Mouse (Mus musculus) embryonic facial prominence, embryonic 11.5 days (tissue): ENCODE results near the gene Shisa8. TPM values are rescaled to one million over a fixed set of nuclear protein-coding genes. Genes with fewer than 3 reads are reported as not detected.

Source experiments
- ATAC-seq: fragments of 200-750 bp; cut with Nextera tagmentation; replicated peaks from 2 replicates; pipeline ENCODE4 v1.8.0; 2017; ENCODE audit warnings: low read depth; ENCODE audit not compliant: insufficient number of reproducible peaks, low FRiP score, low TSS enrichment
- DNase-seq: peaks from one replicate; pipeline ENCODE4 v3.0.0-alpha.2; 2015; ENCODE audit warnings: low spot score
- H3K27ac ChIP-seq: fragments of 300-500 bp; sonication (generic); replicated peaks from 2 replicates; pipeline ENCODE4 v1.5.1; 2014; ENCODE audit warnings: mild to moderate bottlenecking, low read depth, low read length, control low read depth
- H3K27me3 ChIP-seq: fragments of 300-500 bp; sonication (generic); 2 replicates; pipeline ENCODE4 v1.6.1; 2014; ENCODE audit warnings: mild to moderate bottlenecking, low read length, moderate library complexity, mixed read lengths; ENCODE audit not compliant: control insufficient read depth, insufficient read depth
- H3K36me3 ChIP-seq: fragments of 300-500 bp; sonication (generic); replicated peaks from 2 replicates; pipeline ENCODE4 v1.6.1; 2014; ENCODE audit warnings: low read depth, mild to moderate bottlenecking, low read length, moderate library complexity, mixed read lengths; ENCODE audit not compliant: control insufficient read depth, insufficient read depth
- H3K4me1 ChIP-seq: fragments of 300-500 bp; sonication (generic); 2 replicates; pipeline ENCODE4 v1.6.1; 2014; ENCODE audit warnings: low read length, mixed read lengths; ENCODE audit not compliant: control insufficient read depth, insufficient read depth
- H3K4me2 ChIP-seq: fragments of 300-500 bp; sonication (generic); 2 replicates; pipeline ENCODE4 v1.6.1; 2014; ENCODE audit warnings: low read depth, mild to moderate bottlenecking, control low read depth, low read length, moderate library complexity
- H3K4me3 ChIP-seq: fragments of 300-500 bp; sonication (generic); 2 replicates; pipeline ENCODE4 v1.5.1; 2014; ENCODE audit warnings: low read depth, low read length, control low read depth
- H3K9ac ChIP-seq: fragments of 300-500 bp; sonication (generic); replicated peaks from 2 replicates; pipeline ENCODE4 v1.6.1; 2014; ENCODE audit warnings: mild to moderate bottlenecking, control low read depth, low read length
- H3K9me3 ChIP-seq: fragments of 300-500 bp; sonication (generic); replicated peaks from 2 replicates; pipeline ENCODE4 v1.6.1; 2016; ENCODE audit warnings: mild to moderate bottlenecking, low read length, inconsistent platforms, mixed read lengths; ENCODE audit not compliant: control insufficient read depth
- WGBS: fragments of 180-500 bp; shearing (Covaris S2); extraction: QIAGEN DNeasy Blood & Tissue Kit; methylation state at CpG from one replicate; pipeline ENCODE4 v1.1.7; 2014; 5-methylcytosine and 5-hydroxymethylcytosine counted together
- polyA plus RNA-seq: library from polyadenylated mRNA; unstranded; fragments of >200 nt; fragmentation: Nextera tagmentation; extraction: Ambion mirVana; gene quantifications from 2 replicates; pipeline ENCODE4 v1.2.1, GENCODE M21; 2014

Shisa8 gene
- polyA plus RNA-seq, 1 experiment from 2014 or later, result 0.18 TPM

- Histone ChIP-seq H3K4me3 (peak within 1 kb of the TSS; percentile 67), H3K4me2 (peak within 1 kb of the TSS; percentile 87), H3K36me3 (no peaks in the 10 kb centered on the region), H3K9me3 (no peaks in the 10 kb centered on the region), H3K9ac (peak within 1 kb of the TSS; percentile 77), H3K27me3 (no peaks in the 10 kb centered on the region), H3K4me1 (no peaks in the 10 kb centered on the region), H3K27ac (peak within 1 kb of the TSS; percentile 85)
- DNase-seq (peak; percentile 96), ATAC-seq (peak; percentile 96)
- under 1% methylated on average over 60 of the region's 65 CpGs for WGBS
Observed at GRCm38 (mm10) chr15:82244115-82244804, 31.6 kb upstream of the Shisa8 start, which contains the start of gene Cenpm. Cenpm (minus strand) TSS chr15:82244748.

GRCm38 (mm10) chr15:82243742-82244114, 31.1 kb upstream of the Shisa8 start:
- ATAC-seq, result no peak
- Histone ChIP-seq H3K27ac (no peak overlapping the region), H3K4me3 (peak overlapping the region; percentile 67), H3K9me3 (no peaks in the 10 kb centered on the region), H3K36me3 (no peaks in the 10 kb centered on the region), H3K9ac (peak overlapping the region; percentile 77), H3K27me3 (no peaks in the 10 kb centered on the region), H3K4me2 (peak overlapping the region; percentile 87), H3K4me1 (no peaks in the 10 kb centered on the region)
- no peak for DNase-seq
- 9% methylated on average over 12 of the region's 12 CpGs for WGBS

DNA sequence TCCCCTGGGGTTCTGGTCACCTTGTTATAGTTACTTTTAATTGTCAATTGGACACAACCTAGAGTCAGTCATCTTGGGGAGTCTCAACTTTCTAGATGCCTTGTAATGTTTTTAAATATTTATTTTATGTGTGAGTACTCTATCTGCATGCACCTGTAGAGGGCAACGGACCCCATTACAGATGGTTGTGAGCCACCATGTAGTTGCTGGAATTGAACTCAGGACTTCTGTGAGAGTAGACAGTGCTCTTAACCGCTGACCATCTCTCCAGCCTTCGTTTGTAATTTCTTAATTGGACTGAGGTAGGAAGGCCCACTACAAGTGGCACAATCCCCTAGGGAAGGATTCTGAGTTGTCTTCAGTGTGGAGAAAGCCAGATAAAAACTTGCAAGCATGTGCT, 30.7 kb upstream of the Shisa8 start:
- DNase-seq (no peak), ATAC-seq (no peak)
- Histone ChIP-seq H3K36me3 (peaks cover under 1% of the 10 kb centered on the region; the same call in 1 of the 2 replicates), H3K9ac (peak overlapping the region; percentile 77; the same call in 1 of the 2 replicates), H3K9me3 (no peaks in the 10 kb centered on the region), H3K4me1 (no peaks in the 10 kb centered on the region), H3K4me3 (peak overlapping the region; percentile 67; the same call in 1 of the 2 replicates), H3K4me2 (peak overlapping the region; percentile 87), H3K27me3 (no peaks in the 10 kb centered on the region), H3K27ac (no peak overlapping the region)
- WGBS, result 83% methylated on average over 3 of the region's 3 CpGs

DNA sequence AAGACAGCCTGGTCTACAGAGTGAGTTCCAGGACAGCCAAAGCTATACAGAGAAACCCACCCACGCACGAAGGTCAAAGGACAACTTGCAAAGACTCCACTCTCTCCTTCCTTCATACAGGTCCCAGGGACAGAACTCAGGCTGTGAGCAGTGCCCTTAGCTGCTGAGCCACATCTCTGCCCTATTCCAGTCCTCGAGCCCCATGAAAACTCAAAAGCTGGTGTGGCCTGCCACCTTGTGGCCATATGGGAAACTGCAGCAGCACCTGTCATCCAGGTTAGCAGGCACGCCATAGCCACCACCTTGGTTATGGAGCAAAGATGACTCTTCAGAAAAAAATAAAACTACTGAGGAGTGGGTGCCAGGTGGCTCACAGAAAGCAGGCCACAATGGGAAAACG, 23.9 kb upstream of the Shisa8 start:
- DNase-seq (peak; percentile 83), ATAC-seq (peak; percentile 74)
- no peaks in the 10 kb centered on the region for H3K27me3 ChIP-seq
- H3K27ac ChIP-seq, result no peak overlapping the region
- no peaks in the 10 kb centered on the region for H3K9me3 ChIP-seq
- no peaks in the 10 kb centered on the region for H3K4me1 ChIP-seq
- no peak overlapping the region for H3K9ac ChIP-seq
- H3K36me3 ChIP-seq, result peaks cover 5% of the 10 kb centered on the region; the same call in 1 of the 2 replicates
- no peak overlapping the region for H3K4me3 ChIP-seq
- 14% methylated on average over 5 of the region's 5 CpGs for WGBS
- H3K4me2 ChIP-seq, result no peak overlapping the region

GRCm38 (mm10) chr15:82235661-82236060, 23.0 kb upstream of the Shisa8 start:
- Histone ChIP-seq H3K27me3 (no peaks in the 10 kb centered on the region), H3K27ac (no peak overlapping the region), H3K4me3 (no peak overlapping the region), H3K9ac (no peak overlapping the region), H3K4me2 (no peak overlapping the region), H3K9me3 (no peaks in the 10 kb centered on the region), H3K4me1 (no peaks in the 10 kb centered on the region), H3K36me3 (peaks cover 5% of the 10 kb centered on the region; the same call in 1 of the 2 replicates)
- DNase-seq (no peak), ATAC-seq (no peak)
- WGBS, result 71% methylated on average over 10 of the region's 10 CpGs

- H3K4me3 ChIP-seq, result no peak overlapping the region
- H3K36me3 ChIP-seq, result no peaks in the 10 kb centered on the region
- DNase-seq (no peak), ATAC-seq (no peak)
- 70% methylated on average over 4 of the region's 4 CpGs for WGBS
- H3K9me3 ChIP-seq, result no peaks in the 10 kb centered on the region
- H3K9ac ChIP-seq, result no peak overlapping the region
- H3K4me2 ChIP-seq, result no peak overlapping the region
- no peaks in the 10 kb centered on the region for H3K27me3 ChIP-seq
- H3K27ac ChIP-seq, result no peak overlapping the region
- H3K4me1 ChIP-seq, result no peaks in the 10 kb centered on the region; the same call in 1 of the 2 replicates
Observed at GRCm38 (mm10) chr15:82232651-82233050, 20.0 kb upstream of the Shisa8 start.

- Histone ChIP-seq H3K27me3 (no peaks in the 10 kb centered on the region), H3K4me2 (no peak overlapping the region), H3K27ac (no peak overlapping the region), H3K36me3 (no peaks in the 10 kb centered on the region), H3K4me1 (no peaks in the 10 kb centered on the region; the same call in 1 of the 2 replicates), H3K9me3 (no peaks in the 10 kb centered on the region), H3K9ac (no peak overlapping the region), H3K4me3 (no peak overlapping the region)
- DNase-seq, result no peak
- ATAC-seq, result no peak
- 66% methylated on average over 11 of the region's 11 CpGs for WGBS
Observed at GRCm38 (mm10) chr15:82231591-82232378, 19.2 kb upstream of the Shisa8 start.

DNA sequence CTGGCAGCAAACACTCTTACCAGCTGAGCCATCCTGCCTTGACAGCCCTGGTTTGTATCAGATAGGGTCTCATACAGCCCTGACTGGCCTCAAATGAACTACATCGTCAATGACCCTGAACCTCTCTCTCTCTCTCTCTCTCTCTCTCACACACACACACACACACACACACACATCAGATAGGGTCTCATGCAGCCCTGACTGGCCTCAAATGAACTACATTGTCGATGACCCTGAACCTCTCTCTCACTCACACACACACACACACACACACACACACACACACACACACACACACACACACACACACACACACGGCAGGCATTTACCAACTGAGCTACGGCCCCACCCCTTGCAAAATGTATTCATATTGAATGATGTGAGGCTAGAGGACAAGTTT, 18.5 kb upstream of the Shisa8 start:
- no peak; the same call in 1 of the 2 replicates for ATAC-seq
- Histone ChIP-seq H3K4me2 (no peak overlapping the region), H3K36me3 (no peaks in the 10 kb centered on the region), H3K27ac (no peak overlapping the region), H3K4me3 (no peak overlapping the region), H3K9me3 (no peaks in the 10 kb centered on the region), H3K27me3 (no peaks in the 10 kb centered on the region), H3K4me1 (no peaks in the 10 kb centered on the region; the same call in 1 of the 2 replicates), H3K9ac (no peak overlapping the region)
- no peak for DNase-seq
- 84% methylated on average over 4 of the region's 4 CpGs for WGBS
